Mouse (Mus musculus): ENCODE results near the gene Nxnl1. TPM values are rescaled to one million over a fixed set of nuclear protein-coding genes. Genes with fewer than 3 reads are reported as not detected.

Gene Nxnl1
- polyA plus RNA-seq, 1 experiment from 2014 or later, result 0.07 TPM

- ATAC-seq (ENCODE audit: insufficient read depth) (no peak), DNase-seq (peak; percentile 61)
- TF ChIP-seq CTCF (IDR thresholded peaks at IDR 0.05; ENCODE audit: low read depth), result no peak
- Histone ChIP-seq H3K4me3 (ENCODE audit: low read depth, low read length) (no peak overlapping the region), H3K36me3 (ENCODE audit: insufficient read depth) (no peaks in the 10 kb centered on the region), H3K4me1 (ENCODE audit: insufficient read depth) (no peaks in the 10 kb centered on the region), H3K27me3 (ENCODE audit: insufficient read depth, low read length) (no peaks in the 10 kb centered on the region), H3K9me3 (ENCODE audit: low read depth, low read length) (no peaks in the 10 kb centered on the region), H3K27ac (ENCODE audit: low read depth) (no peak overlapping the region), H3K4me2 (no peak overlapping the region), H3K9ac (no peak overlapping the region)
- WGBS, result 1% methylated on average over 6 of the region's 6 CpGs
These were observed 49.6 kb downstream of the Nxnl1 start for GRCm38 (mm10) chr8:71516786-71517185.

- no peak; the same call in 1 of the 2 replicates for TF ChIP-seq CTCF (IDR thresholded peaks at IDR 0.05; ENCODE audit: low read depth)
- ATAC-seq (ENCODE audit: insufficient read depth) (no peak), DNase-seq (no peak)
- Histone ChIP-seq H3K9me3 (ENCODE audit: low read depth, low read length) (no peaks in the 10 kb centered on the region), H3K4me3 (ENCODE audit: low read depth, low read length) (no peak overlapping the region), H3K9ac (no peak overlapping the region), H3K36me3 (ENCODE audit: insufficient read depth) (no peaks in the 10 kb centered on the region), H3K27ac (ENCODE audit: low read depth) (no peak overlapping the region), H3K4me2 (no peak overlapping the region), H3K27me3 (ENCODE audit: insufficient read depth, low read length) (no peaks in the 10 kb centered on the region), H3K4me1 (ENCODE audit: insufficient read depth) (no peaks in the 10 kb centered on the region)
- 56% methylated on average over 5 of the region's 5 CpGs for WGBS
These were observed 51.4 kb downstream of the Nxnl1 start for GRCm38 (mm10) chr8:71515043-71515442.

GRCm38 (mm10) chr8:71513018-71513754, 53.2 kb downstream of the Nxnl1 start:
- no peak overlapping the region for H3K4me3 ChIP-seq (ENCODE audit: low read depth, low read length)
- DNase-seq (no peak), ATAC-seq (ENCODE audit: insufficient read depth) (no peak)
- H3K9ac ChIP-seq, result no peak overlapping the region
- H3K36me3 ChIP-seq (ENCODE audit: insufficient read depth), result no peaks in the 10 kb centered on the region
- TF ChIP-seq CTCF (IDR thresholded peaks at IDR 0.05; ENCODE audit: low read depth), result no peak
- 61% methylated on average over 15 of the region's 15 CpGs for WGBS
- no peak overlapping the region for H3K4me2 ChIP-seq
- H3K9me3 ChIP-seq (ENCODE audit: low read depth, low read length), result no peaks in the 10 kb centered on the region
- H3K4me1 ChIP-seq (ENCODE audit: insufficient read depth), result no peaks in the 10 kb centered on the region
- no peak overlapping the region for H3K27ac ChIP-seq (ENCODE audit: low read depth)
- peaks cover 9% of the 10 kb centered on the region for H3K27me3 ChIP-seq (ENCODE audit: insufficient read depth, low read length)

- H3K4me2 ChIP-seq, result peak within 1 kb of the TSS; percentile 51
- no peaks in the 10 kb centered on the region for H3K4me1 ChIP-seq (ENCODE audit: insufficient read depth)
- DNase-seq, result peak; percentile 65
- peak within 1 kb of the TSS; percentile 3; the same call in 1 of the 2 replicates for H3K27ac ChIP-seq (ENCODE audit: low read depth)
- TF ChIP-seq CTCF (IDR thresholded peaks at IDR 0.05; ENCODE audit: low read depth), result no peak
- H3K9me3 ChIP-seq (ENCODE audit: low read depth, low read length), result no peaks in the 10 kb centered on the region
- H3K4me3 ChIP-seq (ENCODE audit: low read depth, low read length), result peak within 1 kb of the TSS; percentile 33
- peaks cover 25% of the 10 kb centered on the region for H3K27me3 ChIP-seq (ENCODE audit: insufficient read depth, low read length)
- whole genome bisulfite sequencing, result 26% methylated on average over 13 of the region's 14 CpGs
- no peaks in the 10 kb centered on the region for H3K36me3 ChIP-seq (ENCODE audit: insufficient read depth)
- H3K9ac ChIP-seq, result peak within 1 kb of the TSS; percentile 9; the same call in 1 of the 2 replicates
- ATAC-seq (ENCODE audit: insufficient read depth), result peak; percentile 69
These were observed 54.8 kb downstream of the Nxnl1 start, which contains the start of gene Plvap for GRCm38 (mm10) chr8:71511644-71512043. Gene Plvap, minus strand, starts transcription at chr8:71511752.

Other genes with a start within 250 kb of the Nxnl1 start
- 83.2 and 85.6 TPM in 2 replicates for gene Use1, start 199.8 kb downstream of the Nxnl1 start, polyA plus RNA-seq (2014; fragmentation: Nextera tagmentation; extraction: Ambion mirVana)
- gene Ocel1, start 195.3 kb downstream of the Nxnl1 start, polyA plus RNA-seq (2014; fragmentation: Nextera tagmentation; extraction: Ambion mirVana), result 4.0 and 5.0 TPM in 2 replicates
- gene Nr2f6, start 184.6 kb downstream of the Nxnl1 start, polyA plus RNA-seq (2014; fragmentation: Nextera tagmentation; extraction: Ambion mirVana), result 94.7 and 102 TPM in 2 replicates
- 20.5 and 20.6 TPM in 2 replicates for gene Ushbp1, start 170.8 kb downstream of the Nxnl1 start, polyA plus RNA-seq (2014; fragmentation: Nextera tagmentation; extraction: Ambion mirVana)
- gene Babam1, start 169.7 kb downstream of the Nxnl1 start, polyA plus RNA-seq (2014; fragmentation: Nextera tagmentation; extraction: Ambion mirVana), result 108 and 114 TPM in 2 replicates
- gene Ankle1, start 160.6 kb downstream of the Nxnl1 start, polyA plus RNA-seq (2014; fragmentation: Nextera tagmentation; extraction: Ambion mirVana), result 32.2 and 38.0 TPM in 2 replicates
- gene Abhd8, start 102.9 kb downstream of the Nxnl1 start, polyA plus RNA-seq (2014; fragmentation: Nextera tagmentation; extraction: Ambion mirVana), result 36.6 and 47.8 TPM in 2 replicates
- 134 and 135 TPM in 2 replicates for gene Mrpl34, start 101.6 kb downstream of the Nxnl1 start, polyA plus RNA-seq (2014; fragmentation: Nextera tagmentation; extraction: Ambion mirVana)
- gene Dda1, start 97.4 kb downstream of the Nxnl1 start, polyA plus RNA-seq (2014; fragmentation: Nextera tagmentation; extraction: Ambion mirVana), result 101 and 111 TPM in 2 replicates
- 2.4 and 3.1 TPM in 2 replicates for gene Ano8, start 80.6 kb downstream of the Nxnl1 start, polyA plus RNA-seq (2014; fragmentation: Nextera tagmentation; extraction: Ambion mirVana)
- 7.6 and 9.6 TPM in 2 replicates for gene Gtpbp3, start 78.5 kb downstream of the Nxnl1 start, polyA plus RNA-seq (2014; fragmentation: Nextera tagmentation; extraction: Ambion mirVana)
- gene Plvap, start 54.8 kb downstream of the Nxnl1 start, polyA plus RNA-seq (2014; fragmentation: Nextera tagmentation; extraction: Ambion mirVana), result 123 and 135 TPM in 2 replicates
- gene Ccdc194, start 40.9 kb downstream of the Nxnl1 start, polyA plus RNA-seq (2014; fragmentation: Nextera tagmentation; extraction: Ambion mirVana), result 1.0 TPM in 2 replicates
- 15.0 and 16.6 TPM in 2 replicates for gene Bst2, start 29.1 kb downstream of the Nxnl1 start, polyA plus RNA-seq (2014; fragmentation: Nextera tagmentation; extraction: Ambion mirVana)
- 89.3 and 106 TPM in 2 replicates for gene Mvb12a, start 23.7 kb downstream of the Nxnl1 start, polyA plus RNA-seq (2014; fragmentation: Nextera tagmentation; extraction: Ambion mirVana)
- gene Tmem221, start 7.7 kb downstream of the Nxnl1 start, polyA plus RNA-seq (2014; fragmentation: Nextera tagmentation; extraction: Ambion mirVana), result 1.9 and 3.2 TPM in 2 replicates
- 18.5 and 19.9 TPM in 2 replicates for gene Slc27a1, start 2.3 kb upstream of the Nxnl1 start, polyA plus RNA-seq (2014; fragmentation: Nextera tagmentation; extraction: Ambion mirVana)
- 251 and 253 TPM in 2 replicates for gene Pgls, start 25.6 kb upstream of the Nxnl1 start, polyA plus RNA-seq (2014; fragmentation: Nextera tagmentation; extraction: Ambion mirVana)
- gene Fam129c, start 31.0 kb upstream of the Nxnl1 start, polyA plus RNA-seq (2014; fragmentation: Nextera tagmentation; extraction: Ambion mirVana), result 2.4 and 4.6 TPM in 2 replicates
- 87.5 and 90.5 TPM in 2 replicates for gene Colgalt1, start 44.4 kb upstream of the Nxnl1 start, polyA plus RNA-seq (2014; fragmentation: Nextera tagmentation; extraction: Ambion mirVana)
- gene Unc13a, start 105.2 kb upstream of the Nxnl1 start, polyA plus RNA-seq (2014; fragmentation: Nextera tagmentation; extraction: Ambion mirVana), result 0.46 and 0.64 TPM in 2 replicates
- 7.2 and 7.8 TPM in 2 replicates for gene Jak3, start 109.7 kb upstream of the Nxnl1 start, polyA plus RNA-seq (2014; fragmentation: Nextera tagmentation; extraction: Ambion mirVana)
- gene Insl3, start 122.6 kb upstream of the Nxnl1 start, polyA plus RNA-seq (2014; fragmentation: Nextera tagmentation; extraction: Ambion mirVana), result 0.87 and 1.0 TPM in 2 replicates
- 2.1 and 2.3 TPM in 2 replicates for gene B3gnt3, start 135.2 kb upstream of the Nxnl1 start, polyA plus RNA-seq (2014; fragmentation: Nextera tagmentation; extraction: Ambion mirVana)
- 3.9 and 4.5 TPM in 2 replicates for gene Fcho1, start 159.1 kb upstream of the Nxnl1 start, polyA plus RNA-seq (2014; fragmentation: Nextera tagmentation; extraction: Ambion mirVana)